Mouse (Mus musculus) heart, embryonic 16.5 days (tissue): ENCODE data around the gene Ckb. TPM values are rescaled to one million over a fixed set of nuclear protein-coding genes. Genes with fewer than 3 reads are reported as not detected.

Source experiments
- ATAC-seq: fragments of 200-750 bp; cut with Nextera tagmentation; replicated peaks from 2 replicates; pipeline ENCODE4 v1.8.0; 2017; ENCODE audit warnings: moderate number of reproducible peaks; ENCODE audit not compliant: insufficient read depth, low FRiP score; ENCODE audit errors: extremely low read depth
- H3K27ac ChIP-seq: fragments of 300-500 bp; sonication (generic); 2 replicates; pipeline ENCODE4 v1.5.1; 2014; ENCODE audit warnings: mild to moderate bottlenecking, low read length, control low read depth, moderate library complexity
- H3K27me3 ChIP-seq: fragments of 300-500 bp; sonication (generic); 2 replicates; pipeline ENCODE4 v1.6.1; 2014; ENCODE audit warnings: low read length, mixed read lengths; ENCODE audit not compliant: control insufficient read depth, insufficient read depth
- H3K36me3 ChIP-seq: fragments of 300-500 bp; sonication (generic); 2 replicates; pipeline ENCODE4 v1.6.1; 2014; ENCODE audit not compliant: control insufficient read depth, insufficient read depth
- H3K4me1 ChIP-seq: fragments of 300-500 bp; sonication (generic); 2 replicates; pipeline ENCODE4 v1.6.1; 2014; ENCODE audit warnings: low read length, mixed read lengths; ENCODE audit not compliant: control insufficient read depth, insufficient read depth
- H3K4me2 ChIP-seq: fragments of 300-500 bp; sonication (generic); 2 replicates; pipeline ENCODE4 v1.6.1; 2014; ENCODE audit warnings: low read depth, mild to moderate bottlenecking, control low read depth, low read length
- H3K4me3 ChIP-seq: fragments of 300-500 bp; sonication (generic); 2 replicates; pipeline ENCODE4 v1.5.1; 2014; ENCODE audit warnings: mild to moderate bottlenecking, control low read depth, low read length
- H3K9ac ChIP-seq: fragments of 300-500 bp; sonication (generic); 2 replicates; pipeline ENCODE4 v1.6.1; 2014; ENCODE audit warnings: low read length, control low read depth
- H3K9me3 ChIP-seq: fragments of 300-500 bp; sonication (generic); replicated peaks from 2 replicates; pipeline ENCODE4 v1.6.1; 2016; ENCODE audit warnings: low read length; ENCODE audit not compliant: control insufficient read depth
- WGBS: fragments of 180-500 bp; shearing (Covaris S2); extraction: QIAGEN DNeasy Blood & Tissue Kit; methylation state at CpG from one replicate; pipeline ENCODE4 v1.1.7; 2014; 5-methylcytosine and 5-hydroxymethylcytosine counted together
- polyA plus RNA-seq: library from polyadenylated mRNA; unstranded; fragments of >200 nt; fragmentation: Nextera tagmentation; extraction: Ambion mirVana; gene quantifications from 2 replicates; pipeline ENCODE4 v1.2.1, GENCODE M21; 2015

Ckb gene
- polyA plus RNA-seq, 1 experiment from 2014 or later, result 388 TPM

- Histone ChIP-seq H3K27me3 (no peaks in the 10 kb centered on the region; the same call in 1 of the 2 replicates), H3K36me3 (0 out of 2 replicates have a peak, but pooled peaks cover 4% of the 10 kb centered on the region), H3K4me3 (no peak overlapping the region), H3K27ac (no peak overlapping the region), H3K4me1 (peaks cover 48% of the 10 kb centered on the region), H3K4me2 (no peak overlapping the region), H3K9me3 (no peaks in the 10 kb centered on the region), H3K9ac (no peak overlapping the region)
- ATAC-seq, result no peak
- 75% methylated on average over 6 of the region's 6 CpGs for WGBS
These were observed 3.9 kb upstream of the Ckb start for GRCm38 (mm10) chr12:111675797-111676580.

- no peak for ATAC-seq
- H3K27ac ChIP-seq, result no peak overlapping the region
- WGBS, result 21% methylated on average over 2 of the region's 2 CpGs
- no peak overlapping the region for H3K9ac ChIP-seq
- no peaks in the 10 kb centered on the region for H3K9me3 ChIP-seq
- H3K4me1 ChIP-seq, result peaks cover 56% of the 10 kb centered on the region
- no peaks in the 10 kb centered on the region for H3K36me3 ChIP-seq
- H3K27me3 ChIP-seq, result no peaks in the 10 kb centered on the region; the same call in 1 of the 2 replicates
- no peak overlapping the region for H3K4me2 ChIP-seq
- no peak overlapping the region for H3K4me3 ChIP-seq
These were observed 2.8 kb upstream of the Ckb start for GRCm38 (mm10) chr12:111674850-111675486.

GRCm38 (mm10) chr12:111672581-111672980, 443 bp upstream of the Ckb start:
- Histone ChIP-seq H3K27me3 (no peaks in the 10 kb centered on the region; the same call in 1 of the 2 replicates), H3K4me1 (peaks cover 56% of the 10 kb centered on the region), H3K27ac (no peak overlapping the region), H3K9me3 (no peaks in the 10 kb centered on the region), H3K9ac (peak overlapping the region; percentile 82), H3K4me2 (peak overlapping the region; percentile 98), H3K36me3 (no peaks in the 10 kb centered on the region), H3K4me3 (peak overlapping the region; percentile 76)
- no peak for ATAC-seq
- 13% methylated on average over 12 of the region's 12 CpGs for WGBS

GRCm38 (mm10) chr12:111671431-111671902, 671 bp downstream of the Ckb start:
- Histone ChIP-seq H3K4me1 (peaks cover 47% of the 10 kb centered on the region), H3K27ac (peak overlapping the region; percentile 51; the same call in 1 of the 2 replicates), H3K4me2 (peak overlapping the region; percentile 98), H3K9ac (peak overlapping the region; percentile 82), H3K9me3 (no peaks in the 10 kb centered on the region), H3K36me3 (no peaks in the 10 kb centered on the region), H3K4me3 (peak overlapping the region; percentile 76), H3K27me3 (no peaks in the 10 kb centered on the region; the same call in 1 of the 2 replicates)
- WGBS, result under 1% methylated on average over 34 of the region's 34 CpGs
- no peak for ATAC-seq

- ATAC-seq, result no peak
- H3K27me3 ChIP-seq, result no peaks in the 10 kb centered on the region; the same call in 1 of the 2 replicates
- H3K36me3 ChIP-seq, result no peaks in the 10 kb centered on the region
- H3K4me3 ChIP-seq, result peak overlapping the region; percentile 76
- H3K4me2 ChIP-seq, result peak overlapping the region; percentile 98
- no peak overlapping the region for H3K27ac ChIP-seq
- peaks cover 52% of the 10 kb centered on the region for H3K4me1 ChIP-seq
- peak overlapping the region; percentile 82 for H3K9ac ChIP-seq
- 4% methylated on average over 35 of the region's 35 CpGs for WGBS
- no peaks in the 10 kb centered on the region for H3K9me3 ChIP-seq
These were observed 1.2 kb downstream of the Ckb start for GRCm38 (mm10) chr12:111670976-111671375.

GRCm38 (mm10) chr12:111670371-111670971, 1.7 kb downstream of the Ckb start:
- peak overlapping the region; percentile 76 for H3K4me3 ChIP-seq
- H3K9ac ChIP-seq, result peak overlapping the region; percentile 82
- no peak overlapping the region for H3K27ac ChIP-seq
- H3K4me1 ChIP-seq, result peaks cover 57% of the 10 kb centered on the region
- H3K27me3 ChIP-seq, result no peaks in the 10 kb centered on the region; the same call in 1 of the 2 replicates
- peak overlapping the region; percentile 98 for H3K4me2 ChIP-seq
- no peaks in the 10 kb centered on the region for H3K9me3 ChIP-seq
- no peaks in the 10 kb centered on the region for H3K36me3 ChIP-seq
- 21% methylated on average over 27 of the region's 29 CpGs for WGBS
- no peak for ATAC-seq

GRCm38 (mm10) chr12:111669961-111670360, 2.2 kb downstream of the Ckb start:
- Histone ChIP-seq H3K4me2 (peak overlapping the region; percentile 98; the same call in 1 of the 2 replicates), H3K27ac (no peak overlapping the region), H3K4me3 (no peak overlapping the region), H3K4me1 (peaks cover 57% of the 10 kb centered on the region), H3K9me3 (no peaks in the 10 kb centered on the region), H3K9ac (no peak overlapping the region), H3K36me3 (no peaks in the 10 kb centered on the region), H3K27me3 (no peaks in the 10 kb centered on the region; the same call in 1 of the 2 replicates)
- ATAC-seq, result no peak
- 66% methylated on average over 8 of the region's 8 CpGs for WGBS

GRCm38 (mm10) chr12:111669000-111669788, 2.9 kb downstream of the Ckb start:
- Histone ChIP-seq H3K27ac (peak overlapping the region; percentile 92), H3K4me1 (peaks cover 54% of the 10 kb centered on the region), H3K4me3 (no peak overlapping the region; the same call in 1 of the 2 replicates), H3K4me2 (peak overlapping the region; percentile 61), H3K27me3 (no peaks in the 10 kb centered on the region; the same call in 1 of the 2 replicates), H3K9ac (peak overlapping the region; percentile 57), H3K9me3 (no peaks in the 10 kb centered on the region), H3K36me3 (no peaks in the 10 kb centered on the region)
- 70% methylated on average over 23 of the region's 23 CpGs for WGBS
- no peak for ATAC-seq
